Comparison of ENCODE assay signal across 13 mouse cellular contexts in genomic region chr10:127879155-127879688, GRCm38 (mm10). TPM values are rescaled to one million over a fixed set of nuclear protein-coding genes. Genes with fewer than 3 reads are reported as not detected.
DNase-seq lines count a peak whose midpoint lies in the region; ATAC-seq and TF ChIP-seq lines count a peak whose summit lies in the region.
"Had no signal": no experiment of that assay in that cellular context is flagged by ENCODE, and none has a peak within 500 bp of the region (broad histone marks: within the 10 kb centered on the region; RNA-seq: fewer than 3 reads in every experiment).

No protein-coding gene starts in this region.

- no peak for TF ChIP-seq EP300 in MEL (IDR thresholded peaks at IDR 0.05; ENCODE audit: low read depth in 1 of 2, low read length in 2 of 2)

- H3K9ac ChIP-seq in heart, embryonic 12.5 days = no peak overlapping the region
- peak overlapping the region; percentile 46 for H3K9ac ChIP-seq in MEL (ENCODE audit: control insufficient read depth, low read depth, low read length, poor library complexity, severe bottlenecking)
- no peak overlapping the region for H3K9ac ChIP-seq in lung, embryonic 16.5 days (ENCODE audit: low read length)
- H3K9ac ChIP-seq in midbrain, postnatal 0 days (replicated peaks; ENCODE audit: low read length, poor library complexity, severe bottlenecking) = no peak overlapping the region

- TF ChIP-seq CTCF in MEL (IDR thresholded peaks at IDR 0.05 in 2 of 3, conservative IDR thresholded peaks at IDR 0.05 in 1 of 3; ENCODE audit: control insufficient read depth in 1 of 3, insufficient read depth in 1 of 3, low read depth in 2 of 3, low read length in 3 of 3, poor library complexity in 1 of 3, severe bottlenecking in 1 of 3) = no peak
- no peak for TF ChIP-seq CTCF in midbrain, postnatal 0 days (IDR thresholded peaks at IDR 0.05)

- WGBS in heart, embryonic 12.5 days = 80% methylated on average over 3 of the region's 3 CpGs
- WGBS in lung, embryonic 16.5 days = 70% methylated on average over 3 of the region's 3 CpGs
- WGBS in midbrain, postnatal 0 days = 89% methylated on average over 3 of the region's 3 CpGs

- H3K27me3 ChIP-seq in heart, embryonic 12.5 days (replicated peaks) = no peaks in the 10 kb centered on the region
- no peaks in the 10 kb centered on the region for H3K27me3 ChIP-seq in MEL (ENCODE audit: control insufficient read depth in 1 of 2, insufficient read depth in 2 of 2, low read length in 2 of 2)
- H3K27me3 ChIP-seq in lung, embryonic 16.5 days (ENCODE audit: control insufficient read depth, insufficient read depth, low read depth, low read length) = no peaks in the 10 kb centered on the region
- H3K27me3 ChIP-seq in midbrain, postnatal 0 days (ENCODE audit: insufficient read depth, low read length) = no peaks in the 10 kb centered on the region

- no peak for DNase-seq in heart, postnatal 10 days
- peak; percentile 94 for DNase-seq in MEL (ENCODE audit: low read depth, low spot score)
- DNase-seq in kidney, adult 8-10 months = peak; percentile 43 to 69
- DNase-seq in midbrain, postnatal 0 days (ENCODE audit: low spot score) = no peak
- no peak for DNase-seq in urinary bladder, postnatal 4 days (ENCODE audit: low spot score in 2 of 2)
- DNase-seq in gastrocnemius, postnatal 14 days = no peak
- DNase-seq: thymus, postnatal 25 days had no signal

- no peak overlapping the region for H3K27ac ChIP-seq in heart, embryonic 12.5 days (ENCODE audit: poor library complexity, severe bottlenecking)
- H3K27ac ChIP-seq in MEL (ENCODE audit: control insufficient read depth, low read depth, low read length) = peak overlapping the region; percentile 36; the same call in 1 of the 2 replicates
- no peak overlapping the region for H3K27ac ChIP-seq in lung, embryonic 16.5 days (ENCODE audit: low read length)
- H3K27ac ChIP-seq in midbrain, postnatal 0 days (ENCODE audit: low read depth, low read length) = no peak overlapping the region

- H3K9me3 ChIP-seq in heart, embryonic 12.5 days (replicated peaks) = no peaks in the 10 kb centered on the region
- H3K9me3 ChIP-seq in MEL (replicated peaks; ENCODE audit: insufficient read depth, low read length) = no peaks in the 10 kb centered on the region
- H3K9me3 ChIP-seq in lung, embryonic 16.5 days (ENCODE audit: control insufficient read depth, low read length) = no peaks in the 10 kb centered on the region
- no peaks in the 10 kb centered on the region for H3K9me3 ChIP-seq in midbrain, postnatal 0 days (ENCODE audit: low read length)

- no peaks in the 10 kb centered on the region for H3K79me2 ChIP-seq in MEL (ENCODE audit: control insufficient read depth, insufficient read depth, low read length, poor library complexity)

- peaks cover 14% of the 10 kb centered on the region for H3K4me1 ChIP-seq in heart, embryonic 12.5 days (replicated peaks)
- H3K4me1 ChIP-seq in MEL (ENCODE audit: control insufficient read depth in 1 of 2, insufficient read depth in 2 of 2, low read length in 2 of 2) = peaks cover 6 to 16% of the 10 kb centered on the region in 2 experiments
- peaks cover 14% of the 10 kb centered on the region for H3K4me1 ChIP-seq in lung, embryonic 16.5 days (replicated peaks; ENCODE audit: control insufficient read depth, insufficient read depth, low read length)
- no peaks in the 10 kb centered on the region for H3K4me1 ChIP-seq in midbrain, postnatal 0 days (ENCODE audit: insufficient read depth, low read length)

- no peak overlapping the region for H3K4me2 ChIP-seq in heart, embryonic 12.5 days
- no peak overlapping the region for H3K4me2 ChIP-seq in lung, embryonic 16.5 days (ENCODE audit: low read depth, low read length)
- H3K4me2 ChIP-seq in midbrain, postnatal 0 days (ENCODE audit: low read depth, low read length, poor library complexity, severe bottlenecking) = no peak overlapping the region

- H3K4me3 ChIP-seq in heart, embryonic 12.5 days = no peak overlapping the region
- peak overlapping the region; percentile 46 to 54 for H3K4me3 ChIP-seq in MEL (ENCODE audit: control insufficient read depth in 1 of 2, insufficient read depth in 1 of 2, low read depth in 2 of 2, low read length in 2 of 2)
- no peak overlapping the region for H3K4me3 ChIP-seq in lung, embryonic 16.5 days (ENCODE audit: low read length)
- H3K4me3 ChIP-seq in midbrain, postnatal 0 days (ENCODE audit: low read depth, low read length) = no peak overlapping the region

- H3K36me3 ChIP-seq in heart, embryonic 12.5 days = no peaks in the 10 kb centered on the region
- peaks cover 0 to 9% of the 10 kb centered on the region in 2 experiments; a peak in 2 of 4 replicates for H3K36me3 ChIP-seq in MEL (ENCODE audit: control insufficient read depth in 1 of 2, insufficient read depth in 2 of 2, low read length in 2 of 2)
- H3K36me3 ChIP-seq in lung, embryonic 16.5 days (ENCODE audit: control insufficient read depth, insufficient read depth, low read length) = no peaks in the 10 kb centered on the region
- no peaks in the 10 kb centered on the region for H3K36me3 ChIP-seq in midbrain, postnatal 0 days (ENCODE audit: insufficient read depth, low read length)

- peak; percentile 59 for ATAC-seq in heart, embryonic 12.5 days (ENCODE audit: insufficient number of reproducible peaks, low FRiP score)
- peak; percentile 43; the same call in 1 of the 2 replicates for ATAC-seq in lung, embryonic 16.5 days (ENCODE audit: low read depth)
- no peak for ATAC-seq in midbrain, postnatal 0 days (ENCODE audit: low FRiP score)

- peak in 1 of 2 experiments; percentile 60; a peak in 2 of 4 replicates for TF ChIP-seq POLR2A in MEL (IDR thresholded peaks at IDR 0.05; ENCODE audit: control insufficient read depth in 1 of 2, insufficient read depth in 1 of 2, low read depth in 1 of 2, low read length in 2 of 2, poor library complexity in 1 of 2)

- no peak for TF ChIP-seq RAD21 in MEL (IDR thresholded peaks at IDR 0.05; ENCODE audit: low read depth, low read length)

- intact Hi-C loops in heart, postnatal 10 days (cut with DNase I) = no loop called here
- intact Hi-C loops in gastrocnemius, postnatal 14 days (cut with DNase I; ENCODE audit: low total_unique reads) = no loop called here

TF ChIP-seq in MEL, 35 proteins besides CTCF, POLR2A, EP300 and RAD21 (continues in another document):
- TF ChIP-seq KAT2A (conservative IDR thresholded peaks at IDR 0.05; ENCODE audit: low read depth, low read length) = no peak
- no peak for TF ChIP-seq ZMIZ1 (IDR thresholded peaks at IDR 0.05; ENCODE audit: low read depth, low read length)
- TF ChIP-seq MYB (IDR thresholded peaks at IDR 0.05; ENCODE audit: low read depth, low read length) = no peak
- no peak for TF ChIP-seq ETS1 (IDR thresholded peaks at IDR 0.05; ENCODE audit: low read depth, low read length)
- TF ChIP-seq GABPA (IDR thresholded peaks at IDR 0.05; ENCODE audit: low read depth, low read length) = no peak
- TF ChIP-seq USF1 (IDR thresholded peaks at IDR 0.05; ENCODE audit: low read depth, low read length) = no peak
- TF ChIP-seq ELF1 (IDR thresholded peaks at IDR 0.05; ENCODE audit: low read depth, low read length) = peak; percentile 81
- TF ChIP-seq SMC3 (IDR thresholded peaks at IDR 0.05; ENCODE audit: low read depth, low read length) = no peak
- no peak for TF ChIP-seq E2F4 (IDR thresholded peaks at IDR 0.05; ENCODE audit: borderline replicate concordance, low read depth, low read length)
- no peak for TF ChIP-seq CHD2 (IDR thresholded peaks at IDR 0.05; ENCODE audit: low read length)

RNA-seq across cellular contexts. Expression of gene Rdh7, which starts 9.4 kb away (rescaled TPM):
- polyA plus RNA-seq in heart, embryonic 12.5 days (2016; fragmentation: Nextera tagmentation; extraction: Ambion mirVana) = not detected in 2 replicates
- total RNA-seq in heart, postnatal 10 days (2021) = not detected
- total RNA-seq in MEL (2012; rRNA removed) = not detected in 2 replicates
- polyA plus RNA-seq in MEL (2012; ENCODE audit: insufficient read depth in 1 of 2, insufficient read length in 2 of 2, low read depth in 1 of 2, low replicate concordance in 2 of 2, missing spikeins in 1 of 2) = not detected
- polyA plus RNA-seq in lung, embryonic 16.5 days (2015; fragmentation: Nextera tagmentation; extraction: Ambion mirVana) = 0.69 TPM in 1 of 2 replicates, not detected in the other
- total RNA-seq in midbrain, postnatal 0 days (2014; rRNA removed) = not detected in 2 replicates
- polyA plus RNA-seq in midbrain, postnatal 0 days (2015; fragmentation: Nextera tagmentation; extraction: Ambion mirVana) = not detected in 2 replicates
- not detected for total RNA-seq in gastrocnemius, postnatal 14 days (2021)
- total RNA-seq: left cerebral cortex, postnatal 10 days had no signal
- polyA plus RNA-seq: C2C12; heart, embryonic 14.5 days; neural tube, embryonic 14.5 days had no signal

RNA-seq across cellular contexts. Expression of gene Rdh16f2, which starts 12.9 kb away (rescaled TPM):
- polyA plus RNA-seq in heart, embryonic 12.5 days (2016; fragmentation: Nextera tagmentation; extraction: Ambion mirVana) = not detected in 2 replicates
- total RNA-seq in heart, postnatal 10 days (2021) = not detected
- total RNA-seq in MEL (2012; rRNA removed) = not detected in 2 replicates
- under 1 TPM in 1 of 2 experiments, not detected in 1; 0.07 TPM for polyA plus RNA-seq in MEL (2012; ENCODE audit: insufficient read depth in 1 of 2, insufficient read length in 2 of 2, low read depth in 1 of 2, low replicate concordance in 2 of 2, missing spikeins in 1 of 2)
- polyA plus RNA-seq in lung, embryonic 16.5 days (2015; fragmentation: Nextera tagmentation; extraction: Ambion mirVana) = not detected in 2 replicates
- total RNA-seq in midbrain, postnatal 0 days (2014; rRNA removed) = not detected in 2 replicates
- polyA plus RNA-seq in midbrain, postnatal 0 days (2015; fragmentation: Nextera tagmentation; extraction: Ambion mirVana) = not detected in 2 replicates
- total RNA-seq in gastrocnemius, postnatal 14 days (2021) = not detected
- total RNA-seq: left cerebral cortex, postnatal 10 days had no signal
- polyA plus RNA-seq: C2C12; heart, embryonic 14.5 days; neural tube, embryonic 14.5 days had no signal

RNA-seq across cellular contexts. Expression of gene Sdr9c7, which starts 19.1 kb away (rescaled TPM):
- not detected in 2 replicates for polyA plus RNA-seq in heart, embryonic 12.5 days (2016; fragmentation: Nextera tagmentation; extraction: Ambion mirVana)
- not detected for total RNA-seq in heart, postnatal 10 days (2021)
- not detected in 2 replicates for total RNA-seq in MEL (2012; rRNA removed)
- polyA plus RNA-seq in MEL (2012; ENCODE audit: insufficient read depth in 1 of 2, insufficient read length in 2 of 2, low read depth in 1 of 2, low replicate concordance in 2 of 2, missing spikeins in 1 of 2) = not detected
- 0.08 TPM in 1 of 2 replicates, not detected in the other for polyA plus RNA-seq in lung, embryonic 16.5 days (2015; fragmentation: Nextera tagmentation; extraction: Ambion mirVana)
- 0.99 TPM in 1 of 2 replicates, not detected in the other for total RNA-seq in midbrain, postnatal 0 days (2014; rRNA removed)
- polyA plus RNA-seq in midbrain, postnatal 0 days (2015; fragmentation: Nextera tagmentation; extraction: Ambion mirVana) = not detected in 2 replicates
- not detected for total RNA-seq in gastrocnemius, postnatal 14 days (2021)
- total RNA-seq: left cerebral cortex, postnatal 10 days had no signal
- polyA plus RNA-seq: C2C12; heart, embryonic 14.5 days; neural tube, embryonic 14.5 days had no signal

RNA-seq across cellular contexts. Expression of gene Rdh19, which starts 29.5 kb away (rescaled TPM):
- not detected in 2 replicates for polyA plus RNA-seq in heart, embryonic 12.5 days (2016; fragmentation: Nextera tagmentation; extraction: Ambion mirVana)
- total RNA-seq in heart, postnatal 10 days (2021) = not detected
- total RNA-seq in MEL (2012; rRNA removed) = not detected in 2 replicates
- polyA plus RNA-seq in MEL (2012; ENCODE audit: insufficient read depth in 1 of 2, insufficient read length in 2 of 2, low read depth in 1 of 2, low replicate concordance in 2 of 2, missing spikeins in 1 of 2) = not detected
- not detected in 2 replicates for polyA plus RNA-seq in lung, embryonic 16.5 days (2015; fragmentation: Nextera tagmentation; extraction: Ambion mirVana)
- not detected in 2 replicates for total RNA-seq in midbrain, postnatal 0 days (2014; rRNA removed)
- polyA plus RNA-seq in midbrain, postnatal 0 days (2015; fragmentation: Nextera tagmentation; extraction: Ambion mirVana) = not detected in 2 replicates
- total RNA-seq in gastrocnemius, postnatal 14 days (2021) = not detected
- total RNA-seq: left cerebral cortex, postnatal 10 days had no signal
- polyA plus RNA-seq: C2C12; heart, embryonic 14.5 days; neural tube, embryonic 14.5 days had no signal

Comparison
In these comparisons a context has a peak if more than half of its experiments do, and no peak if none do; other contexts are left out.
1. H3K4me3 ChIP-seq: peak in MEL (2 of 2); none in heart, embryonic 12.5 days (single experiment), lung, embryonic 16.5 days (single experiment) and midbrain, postnatal 0 days (single experiment).
2. DNase-seq: peak in MEL (single experiment) and kidney, adult 8-10 months (2 of 2); none in heart, postnatal 10 days (0 of 2), midbrain, postnatal 0 days (single experiment), urinary bladder, postnatal 4 days (0 of 2) and gastrocnemius, postnatal 14 days (single experiment).